Mouse (Mus musculus) stomach, embryonic 14.5 days (tissue): ENCODE results near the gene Pcsk5. TPM values are rescaled to one million over a fixed set of nuclear protein-coding genes. Genes with fewer than 3 reads are reported as not detected.

Experiments
- ATAC-seq: fragments of 200-750 bp; cut with Nextera tagmentation; 2 replicates; pipeline ENCODE4 v1.8.0; 2017; ENCODE audit warnings: low read depth, moderate TSS enrichment; ENCODE audit not compliant: insufficient number of reproducible peaks, insufficient read depth, low FRiP score
- H3K27ac ChIP-seq: fragments of 300-500 bp; sonication (generic); 2 replicates; pipeline ENCODE4 v1.5.1; 2014; ENCODE audit warnings: mild to moderate bottlenecking, low read length, moderate library complexity, mixed read lengths
- H3K27me3 ChIP-seq: fragments of 300-500 bp; sonication (generic); 2 replicates; pipeline ENCODE4 v1.6.1; 2014; ENCODE audit warnings: low read length, control low read depth, mixed read lengths; ENCODE audit not compliant: control insufficient read depth, insufficient read depth
- H3K36me3 ChIP-seq: fragments of 300-500 bp; sonication (generic); 2 replicates; pipeline ENCODE4 v1.6.1; 2014; ENCODE audit warnings: mild to moderate bottlenecking, control low read depth, low read length, moderate library complexity, mixed read lengths; ENCODE audit not compliant: control insufficient read depth, insufficient read depth
- H3K4me1 ChIP-seq: fragments of 300-500 bp; sonication (generic); 2 replicates; pipeline ENCODE4 v1.6.1; 2014; ENCODE audit warnings: low read length, control low read depth, mixed read lengths; ENCODE audit not compliant: control insufficient read depth, insufficient read depth
- H3K4me2 ChIP-seq: fragments of 300-500 bp; sonication (generic); replicated peaks from 2 replicates; pipeline ENCODE4 v1.6.1; 2014; ENCODE audit warnings: low read depth, low read length, control low read depth
- H3K4me3 ChIP-seq: fragments of 300-500 bp; sonication (generic); 2 replicates; pipeline ENCODE4 v1.5.1; 2014; ENCODE audit warnings: low read depth, low read length, control low read depth
- H3K9ac ChIP-seq: fragments of 300-500 bp; sonication (generic); replicated peaks from 2 replicates; pipeline ENCODE4 v1.6.1; 2014; ENCODE audit warnings: low read depth, mild to moderate bottlenecking, control low read depth, low read length, moderate library complexity, mixed read lengths
- H3K9me3 ChIP-seq: fragments of 300-500 bp; sonication (generic); 2 replicates; pipeline ENCODE4 v1.6.1; 2016; ENCODE audit warnings: low read depth, low read length, control low read depth; ENCODE audit not compliant: control insufficient read depth
- WGBS: fragments of 180-500 bp; shearing (Covaris S2); extraction: QIAGEN DNeasy Blood & Tissue Kit; methylation state at CpG from one replicate; pipeline ENCODE4 v1.1.7; 2014; 5-methylcytosine and 5-hydroxymethylcytosine counted together
- polyA plus RNA-seq: library from polyadenylated mRNA; unstranded; fragments of >200 nt; fragmentation: Nextera tagmentation; extraction: Ambion mirVana; gene quantifications from 2 replicates; pipeline ENCODE4 v1.2.1, GENCODE M21; 2014

The Pcsk5 gene
- polyA plus RNA-seq, 1 experiment from 2014 or later = 17.9 TPM

GRCm38 (mm10) chr19:17452001-17452400 lies 385.4 kb downstream of the Pcsk5 start:
- no peak for ATAC-seq
- 87% methylated on average over 7 of the region's 7 CpGs for WGBS
- Histone ChIP-seq H3K9ac (no peak overlapping the region), H3K4me3 (no peak overlapping the region), H3K9me3 (no peaks in the 10 kb centered on the region), H3K36me3 (no peaks in the 10 kb centered on the region), H3K27ac (no peak overlapping the region), H3K27me3 (no peaks in the 10 kb centered on the region), H3K4me1 (no peaks in the 10 kb centered on the region), H3K4me2 (no peak overlapping the region)

DNA sequence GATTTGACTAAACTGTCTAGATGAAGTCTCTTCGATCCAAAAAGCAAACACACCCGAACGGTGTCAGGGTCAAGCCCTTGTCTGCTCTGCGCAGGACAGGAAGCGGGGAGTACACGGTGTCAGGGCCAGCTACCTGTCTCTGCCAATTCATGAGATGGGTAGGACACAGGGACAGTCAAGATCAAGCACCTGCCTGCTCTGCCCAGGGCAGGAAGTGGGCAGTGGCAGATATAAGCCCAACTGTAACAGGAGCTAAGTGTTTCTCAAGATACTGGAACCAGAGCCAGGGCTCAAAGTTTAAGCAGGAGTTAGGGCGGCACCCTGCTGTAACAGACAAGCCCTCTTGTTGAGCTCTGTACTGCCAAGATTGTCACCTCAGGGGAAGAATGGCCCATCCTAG lies 393.9 kb downstream of the Pcsk5 start:
- Histone ChIP-seq H3K27me3 (no peaks in the 10 kb centered on the region), H3K9ac (no peak overlapping the region), H3K4me1 (no peaks in the 10 kb centered on the region), H3K4me2 (no peak overlapping the region), H3K36me3 (no peaks in the 10 kb centered on the region), H3K4me3 (no peak overlapping the region), H3K9me3 (no peaks in the 10 kb centered on the region), H3K27ac (no peak overlapping the region)
- WGBS = 80% methylated on average over 7 of the region's 7 CpGs
- no peak for ATAC-seq

DNA sequence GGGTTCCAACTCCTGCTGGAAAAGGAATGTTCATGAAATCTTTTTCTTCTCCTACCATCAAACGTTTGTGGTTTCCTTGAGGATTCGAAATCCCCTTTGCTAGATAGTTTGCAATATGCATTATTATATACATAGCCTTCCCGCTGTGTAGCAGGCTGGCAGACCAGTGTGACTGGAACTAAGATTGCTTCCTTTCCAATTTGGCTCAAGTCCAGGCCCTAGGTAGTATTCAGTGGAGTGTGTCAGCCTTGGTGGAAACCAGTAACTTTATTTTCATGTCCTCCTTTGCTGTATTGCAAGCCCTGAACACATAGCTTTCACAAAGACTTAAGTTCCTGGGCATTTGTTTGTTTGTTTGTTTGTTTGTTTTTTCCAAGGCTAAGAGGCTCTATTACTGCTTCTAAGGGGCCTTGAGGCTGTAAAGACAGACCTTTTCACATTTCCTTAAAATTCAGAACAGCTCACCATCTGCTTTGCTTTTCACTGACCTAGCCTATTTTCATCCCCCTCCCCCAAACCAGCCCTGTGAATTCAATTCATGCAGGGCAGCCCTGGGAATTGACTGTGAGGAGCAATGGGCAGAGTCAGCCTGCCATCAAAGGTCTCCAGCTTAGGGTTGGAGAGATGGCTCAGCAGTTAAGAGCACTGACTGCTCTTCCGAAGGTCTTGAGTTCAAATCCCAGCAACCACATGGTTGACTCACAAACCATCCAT lies 397.8 kb downstream of the Pcsk5 start:
- no peak overlapping the region for H3K9ac ChIP-seq
- ATAC-seq = no peak
- H3K4me2 ChIP-seq = no peak overlapping the region
- WGBS = 61% methylated on average over 4 of the region's 4 CpGs
- no peak overlapping the region for H3K4me3 ChIP-seq
- no peaks in the 10 kb centered on the region for H3K9me3 ChIP-seq
- H3K27me3 ChIP-seq = no peaks in the 10 kb centered on the region
- H3K27ac ChIP-seq = no peak overlapping the region
- no peaks in the 10 kb centered on the region for H3K4me1 ChIP-seq
- H3K36me3 ChIP-seq = no peaks in the 10 kb centered on the region

DNA sequence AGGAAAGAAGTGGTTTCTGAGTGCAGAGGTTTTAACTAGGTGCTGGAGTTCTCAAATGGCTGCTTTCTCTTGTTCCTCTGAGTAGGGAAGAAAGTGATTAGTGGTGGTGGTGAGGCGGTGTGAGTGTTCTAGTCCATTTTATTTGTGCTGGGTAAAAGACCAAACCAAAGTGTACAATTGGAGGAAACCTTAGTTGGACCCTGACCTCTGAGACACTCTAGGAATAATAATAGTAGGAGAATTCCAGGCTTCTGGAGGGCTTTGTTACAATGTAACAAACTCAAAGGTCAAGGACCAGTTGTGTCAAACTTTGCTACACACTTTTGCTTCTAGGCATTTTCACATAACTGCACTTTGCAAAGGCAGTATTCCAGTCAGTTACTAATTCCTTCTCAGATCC lies 400.8 kb downstream of the Pcsk5 start:
- Histone ChIP-seq H3K4me3 (no peak overlapping the region), H3K4me1 (no peaks in the 10 kb centered on the region), H3K27me3 (no peaks in the 10 kb centered on the region), H3K9me3 (no peaks in the 10 kb centered on the region), H3K4me2 (no peak overlapping the region), H3K27ac (no peak overlapping the region), H3K36me3 (no peaks in the 10 kb centered on the region), H3K9ac (no peak overlapping the region)
- ATAC-seq = no peak
- WGBS = 91% methylated on average over 1 of the region's 1 CpGs

DNA sequence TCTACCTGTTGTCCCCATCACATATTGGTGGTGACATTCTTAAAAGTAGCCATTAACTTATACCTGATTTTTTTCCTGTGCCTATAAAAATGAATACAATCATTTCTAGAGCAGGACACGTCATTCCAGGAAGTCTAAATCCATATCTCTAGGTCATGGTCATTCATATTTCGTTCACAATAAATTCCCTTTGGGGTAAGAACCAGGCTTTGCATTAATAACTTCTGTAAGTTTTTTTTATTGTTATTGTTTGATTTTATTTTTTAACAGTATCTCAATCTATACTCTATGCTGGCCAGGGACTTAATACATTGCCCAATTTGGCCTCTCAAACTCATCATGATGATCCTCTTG lies 408.9 kb downstream of the Pcsk5 start:
- Histone ChIP-seq H3K4me2 (no peak overlapping the region), H3K9ac (no peak overlapping the region), H3K27me3 (no peaks in the 10 kb centered on the region), H3K4me3 (no peak overlapping the region), H3K27ac (no peak overlapping the region), H3K4me1 (no peaks in the 10 kb centered on the region), H3K36me3 (no peaks in the 10 kb centered on the region), H3K9me3 (no peaks in the 10 kb centered on the region)
- ATAC-seq = no peak
- 85% methylated on average over 2 of the region's 2 CpGs for WGBS

- Histone ChIP-seq H3K27ac (no peak overlapping the region), H3K4me3 (no peak overlapping the region), H3K4me1 (no peaks in the 10 kb centered on the region), H3K36me3 (no peaks in the 10 kb centered on the region), H3K27me3 (no peaks in the 10 kb centered on the region), H3K9ac (no peak overlapping the region), H3K4me2 (no peak overlapping the region), H3K9me3 (no peaks in the 10 kb centered on the region)
- ATAC-seq = no peak
- WGBS = 91% methylated on average over 2 of the region's 2 CpGs
Observed at GRCm38 (mm10) chr19:17427824-17428560, 409.4 kb downstream of the Pcsk5 start.

GRCm38 (mm10) chr19:17423306-17423705 lies 414.1 kb downstream of the Pcsk5 start:
- Histone ChIP-seq H3K4me2 (no peak overlapping the region), H3K27ac (no peak overlapping the region), H3K36me3 (no peaks in the 10 kb centered on the region), H3K4me1 (no peaks in the 10 kb centered on the region), H3K27me3 (no peaks in the 10 kb centered on the region), H3K9me3 (no peaks in the 10 kb centered on the region), H3K4me3 (no peak overlapping the region), H3K9ac (no peak overlapping the region)
- ATAC-seq = no peak
- 74% methylated on average over 3 of the region's 3 CpGs for WGBS

DNA sequence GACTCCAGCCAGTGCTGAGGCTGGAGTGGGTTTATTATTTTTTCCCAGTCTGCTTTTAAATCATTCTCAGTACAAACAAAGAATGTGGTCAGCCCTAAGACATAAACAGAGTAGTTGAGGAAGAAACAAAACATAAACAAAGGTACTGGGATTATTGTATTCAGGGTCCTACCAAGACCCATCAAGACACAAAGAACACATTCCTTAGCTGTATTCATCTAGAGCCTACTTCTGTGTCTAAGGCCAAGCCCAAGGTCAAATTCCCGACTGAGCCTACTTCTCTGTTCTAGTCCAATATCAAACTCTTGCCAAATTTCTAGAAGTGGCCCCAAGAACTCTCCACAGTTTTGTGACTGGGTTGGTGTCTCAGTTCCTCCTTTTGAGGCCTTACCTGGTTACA lies 419.6 kb downstream of the Pcsk5 start:
- Histone ChIP-seq H3K27me3 (no peaks in the 10 kb centered on the region), H3K27ac (no peak overlapping the region), H3K36me3 (no peaks in the 10 kb centered on the region), H3K9ac (no peak overlapping the region), H3K4me3 (no peak overlapping the region), H3K4me1 (no peaks in the 10 kb centered on the region), H3K9me3 (no peaks in the 10 kb centered on the region), H3K4me2 (no peak overlapping the region)
- WGBS = 59% methylated on average over 1 of the region's 1 CpGs
- ATAC-seq = no peak
